Mouse (Mus musculus) ES-CJ7 (cell line): Measurements from ENCODE around the gene Chordc1.
A peak's percentile ranks its signal among the peaks of the same experiment; 100 is the strongest.

ENCODE experiments used
- DNase-seq: peaks from one replicate; pipeline ENCODE4 v3.0.0; 2011; ENCODE audit warnings: low read depth, low spot score

The Chordc1 gene

GRCm38 (mm10) chr9:18291571-18292429, at the start of gene Chordc1:
Gene Chordc1, plus strand, starts transcription at chr9:18292125.
- peak; percentile 98 for DNase-seq

GRCm38 (mm10) chr9:18275901-18276300, 16.0 kb upstream of the Chordc1 start:
- no peak for DNase-seq

- DNase-seq = no peak
These were observed 15.1 kb upstream of the Chordc1 start for GRCm38 (mm10) chr9:18276844-18277243.

GRCm38 (mm10) chr9:18277497-18277896, 14.4 kb upstream of the Chordc1 start:
- DNase-seq = peak; percentile 33

- peak; percentile 14 for DNase-seq
These were observed 13.2 kb upstream of the Chordc1 start for GRCm38 (mm10) chr9:18278693-18279092.

- no peak for DNase-seq
These were observed 558 bp downstream of the Chordc1 start for GRCm38 (mm10) chr9:18292443-18292922.

GRCm38 (mm10) chr9:18293026-18293781, 1.3 kb downstream of the Chordc1 start:
- no peak for DNase-seq

GRCm38 (mm10) chr9:18298301-18298700, 6.4 kb downstream of the Chordc1 start:
- DNase-seq = no peak

GRCm38 (mm10) chr9:18319990-18320389, 28.1 kb downstream of the Chordc1 start:
- DNase-seq = no peak
